Mouse (Mus musculus): ENCODE results near the gene Camkk1. TPM values are rescaled to one million over a fixed set of nuclear protein-coding genes. Genes with fewer than 3 reads are reported as not detected.

Gene Camkk1
- polyA plus RNA-seq, 1 experiment from 2014 or later = 4.5 TPM

DNA sequence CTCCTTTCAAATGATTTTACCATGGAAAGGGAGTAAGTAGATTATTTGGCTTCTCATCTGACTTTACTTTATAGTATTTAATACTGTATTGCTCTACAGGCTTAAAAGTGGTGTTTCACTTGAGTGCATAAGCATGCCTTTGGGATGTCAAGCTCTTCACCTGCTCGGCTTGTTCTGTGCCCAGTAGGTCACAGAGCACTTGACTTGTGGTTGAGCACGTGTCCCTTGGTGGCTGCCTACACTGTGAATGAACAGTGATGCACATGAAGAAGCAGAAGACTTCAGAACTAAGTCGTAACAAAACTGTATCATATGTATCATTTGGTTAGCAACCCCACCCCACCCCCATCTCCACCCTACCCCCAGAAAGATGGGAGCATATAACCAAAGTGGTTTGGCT, 61.5 kb downstream of the Camkk1 start:
- ATAC-seq (replicated peaks; ENCODE audit: low FRiP score, low TSS enrichment, low read depth) = no peak
- WGBS = 91% methylated on average over 3 of the region's 3 CpGs
- no peak overlapping the region for H3K9ac ChIP-seq (ENCODE audit: low read length)
- no peak overlapping the region for H3K4me3 ChIP-seq (ENCODE audit: low read depth, low read length)
- no peaks in the 10 kb centered on the region for H3K9me3 ChIP-seq (ENCODE audit: control insufficient read depth, low read length)
- H3K27ac ChIP-seq (ENCODE audit: low read depth) = no peak overlapping the region
- H3K4me1 ChIP-seq (replicated peaks; ENCODE audit: control insufficient read depth, insufficient read depth, low read length) = peaks cover 4% of the 10 kb centered on the region; the same call in 1 of the 2 replicates
- peaks cover 80% of the 10 kb centered on the region for H3K36me3 ChIP-seq (ENCODE audit: control insufficient read depth, insufficient read depth, low read length)
- no peak for DNase-seq (ENCODE audit: low spot score)
- no peaks in the 10 kb centered on the region for H3K27me3 ChIP-seq (replicated peaks; ENCODE audit: control insufficient read depth, insufficient read depth, low read length)
- H3K4me2 ChIP-seq (ENCODE audit: low read length) = no peak overlapping the region

DNA sequence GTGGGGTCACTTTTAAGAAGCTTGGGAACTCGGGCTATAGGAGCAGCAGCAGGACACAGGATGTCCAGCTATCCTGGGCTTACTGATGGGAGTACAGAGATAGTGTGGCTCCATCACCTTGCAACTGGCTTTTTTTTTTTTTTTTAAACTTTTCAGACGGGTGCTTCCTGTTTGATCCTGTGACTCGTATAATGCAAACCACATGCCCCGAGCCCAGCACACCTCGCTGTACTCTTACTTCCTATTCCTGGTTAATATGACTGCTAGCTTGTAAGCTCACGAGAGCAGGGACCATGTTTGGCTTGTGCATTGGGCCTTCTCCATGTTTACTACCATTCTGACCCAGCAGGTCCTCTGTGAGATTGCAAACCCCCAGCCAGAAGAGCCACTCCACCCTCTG, 65.5 kb downstream of the Camkk1 start:
- no peak for DNase-seq (ENCODE audit: low spot score)
- no peak overlapping the region for H3K9ac ChIP-seq (ENCODE audit: low read length)
- H3K4me1 ChIP-seq (replicated peaks; ENCODE audit: control insufficient read depth, insufficient read depth, low read length) = peaks cover 5% of the 10 kb centered on the region; the same call in 1 of the 2 replicates
- H3K9me3 ChIP-seq (ENCODE audit: control insufficient read depth, low read length) = no peaks in the 10 kb centered on the region
- peaks cover 41% of the 10 kb centered on the region for H3K36me3 ChIP-seq (ENCODE audit: control insufficient read depth, insufficient read depth, low read length)
- WGBS = 71% methylated on average over 6 of the region's 6 CpGs
- H3K27ac ChIP-seq (ENCODE audit: low read depth) = no peak overlapping the region
- no peak for ATAC-seq (replicated peaks; ENCODE audit: low FRiP score, low TSS enrichment, low read depth)
- H3K4me2 ChIP-seq (ENCODE audit: low read length) = no peak overlapping the region
- H3K4me3 ChIP-seq (ENCODE audit: low read depth, low read length) = no peak overlapping the region
- no peaks in the 10 kb centered on the region for H3K27me3 ChIP-seq (replicated peaks; ENCODE audit: control insufficient read depth, insufficient read depth, low read length)

- Histone ChIP-seq H3K27me3 (replicated peaks; ENCODE audit: control insufficient read depth, insufficient read depth, low read length) (no peaks in the 10 kb centered on the region), H3K9ac (ENCODE audit: low read length) (no peak overlapping the region), H3K36me3 (ENCODE audit: control insufficient read depth, insufficient read depth, low read length) (peaks cover 36% of the 10 kb centered on the region), H3K4me2 (ENCODE audit: low read length) (no peak overlapping the region), H3K27ac (ENCODE audit: low read depth) (no peak overlapping the region), H3K4me1 (replicated peaks; ENCODE audit: control insufficient read depth, insufficient read depth, low read length) (peaks cover 5% of the 10 kb centered on the region; the same call in 1 of the 2 replicates), H3K9me3 (ENCODE audit: control insufficient read depth, low read length) (no peaks in the 10 kb centered on the region), H3K4me3 (ENCODE audit: low read depth, low read length) (no peak overlapping the region)
- WGBS = 65% methylated on average over 10 of the region's 10 CpGs
- no peak for ATAC-seq (replicated peaks; ENCODE audit: low FRiP score, low TSS enrichment, low read depth)
- no peak for DNase-seq (ENCODE audit: low spot score)
These were observed 66.0 kb downstream of the Camkk1 start for GRCm38 (mm10) chr11:73084804-73085231.

DNA sequence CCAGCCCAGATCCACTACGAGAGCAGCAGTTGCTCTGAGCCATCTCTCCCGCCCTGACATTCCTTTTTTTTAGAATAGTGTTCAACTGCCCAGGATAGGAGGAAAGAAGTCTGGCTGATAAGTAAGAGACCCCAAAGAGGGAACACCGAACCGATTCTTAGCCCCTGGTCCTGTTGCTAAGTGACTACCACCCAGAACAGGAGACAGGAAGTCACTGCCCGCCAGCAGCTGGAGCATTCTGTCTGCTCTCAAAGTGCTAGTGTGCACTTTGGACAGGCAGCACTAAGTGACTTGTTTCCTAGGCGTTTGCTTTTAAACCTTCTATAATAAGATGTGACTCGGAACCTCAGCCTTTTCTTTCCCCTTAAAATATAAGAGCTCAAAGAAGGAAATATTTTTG, 66.6 kb downstream of the Camkk1 start:
- Histone ChIP-seq H3K9me3 (ENCODE audit: control insufficient read depth, low read length) (no peaks in the 10 kb centered on the region), H3K4me3 (ENCODE audit: low read depth, low read length) (no peak overlapping the region), H3K9ac (ENCODE audit: low read length) (no peak overlapping the region), H3K27ac (ENCODE audit: low read depth) (no peak overlapping the region), H3K4me2 (ENCODE audit: low read length) (no peak overlapping the region), H3K4me1 (replicated peaks; ENCODE audit: control insufficient read depth, insufficient read depth, low read length) (peaks cover 5% of the 10 kb centered on the region; the same call in 1 of the 2 replicates), H3K27me3 (replicated peaks; ENCODE audit: control insufficient read depth, insufficient read depth, low read length) (no peaks in the 10 kb centered on the region), H3K36me3 (ENCODE audit: control insufficient read depth, insufficient read depth, low read length) (peaks cover 30% of the 10 kb centered on the region)
- ATAC-seq (replicated peaks; ENCODE audit: low FRiP score, low TSS enrichment, low read depth) = no peak
- DNase-seq (ENCODE audit: low spot score) = no peak
- WGBS = 63% methylated on average over 7 of the region's 7 CpGs

- peaks cover 7% of the 10 kb centered on the region; the same call in 1 of the 2 replicates for H3K36me3 ChIP-seq (ENCODE audit: control insufficient read depth, insufficient read depth, low read length)
- H3K9ac ChIP-seq (ENCODE audit: low read length) = no peak overlapping the region
- H3K27ac ChIP-seq (ENCODE audit: low read depth) = no peak overlapping the region
- H3K9me3 ChIP-seq (ENCODE audit: control insufficient read depth, low read length) = no peaks in the 10 kb centered on the region
- H3K27me3 ChIP-seq (replicated peaks; ENCODE audit: control insufficient read depth, insufficient read depth, low read length) = no peaks in the 10 kb centered on the region
- no peak for ATAC-seq (replicated peaks; ENCODE audit: low FRiP score, low TSS enrichment, low read depth)
- no peak for DNase-seq (ENCODE audit: low spot score)
- no peak overlapping the region for H3K4me3 ChIP-seq (ENCODE audit: low read depth, low read length)
- no peak overlapping the region for H3K4me2 ChIP-seq (ENCODE audit: low read length)
- H3K4me1 ChIP-seq (replicated peaks; ENCODE audit: control insufficient read depth, insufficient read depth, low read length) = peaks cover 5% of the 10 kb centered on the region; the same call in 1 of the 2 replicates
- 53% methylated on average over 6 of the region's 6 CpGs for WGBS
These were observed 69.1 kb downstream of the Camkk1 start for GRCm38 (mm10) chr11:73087700-73088480.

GRCm38 (mm10) chr11:73090283-73090682, 71.5 kb downstream of the Camkk1 start, which contains the start of gene Itgae:
Gene Itgae, plus strand, starts transcription at chr11:73090583.
- H3K9me3 ChIP-seq (ENCODE audit: control insufficient read depth, low read length) = no peaks in the 10 kb centered on the region
- no peak within 1 kb of the TSS for H3K9ac ChIP-seq (ENCODE audit: low read length)
- H3K4me2 ChIP-seq (ENCODE audit: low read length) = no peak within 1 kb of the TSS
- DNase-seq (ENCODE audit: low spot score) (no peak), ATAC-seq (replicated peaks; ENCODE audit: low FRiP score, low TSS enrichment, low read depth) (no peak)
- H3K4me3 ChIP-seq (ENCODE audit: low read depth, low read length) = no peak within 1 kb of the TSS
- H3K4me1 ChIP-seq (replicated peaks; ENCODE audit: control insufficient read depth, insufficient read depth, low read length) = peaks cover 1% of the 10 kb centered on the region; the same call in 1 of the 2 replicates
- no peaks in the 10 kb centered on the region for H3K36me3 ChIP-seq (ENCODE audit: control insufficient read depth, insufficient read depth, low read length)
- 85% methylated on average over 4 of the region's 4 CpGs for WGBS
- no peaks in the 10 kb centered on the region for H3K27me3 ChIP-seq (replicated peaks; ENCODE audit: control insufficient read depth, insufficient read depth, low read length)
- no peak within 1 kb of the TSS for H3K27ac ChIP-seq (ENCODE audit: low read depth)

DNA sequence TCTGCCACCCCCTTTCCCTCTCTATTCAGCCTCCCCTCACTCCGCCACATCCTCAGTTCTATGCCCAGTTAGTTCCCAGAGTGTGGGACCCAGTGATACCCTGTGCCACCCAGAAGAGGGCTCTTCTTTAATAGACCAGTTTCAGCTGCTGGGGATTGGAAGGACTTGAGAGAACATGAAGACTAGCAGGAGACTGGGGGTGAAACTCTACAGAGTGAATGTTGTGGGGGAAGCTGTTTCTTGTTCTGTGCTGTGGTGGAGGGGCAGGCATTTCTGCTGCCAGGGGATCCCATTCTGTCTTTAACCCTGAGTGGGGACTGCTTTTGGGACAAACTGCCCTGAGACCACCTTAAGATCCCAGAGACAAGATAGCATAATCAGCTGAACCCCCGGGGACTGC, 72.0 kb downstream of the Camkk1 start:
- no peaks in the 10 kb centered on the region for H3K36me3 ChIP-seq (ENCODE audit: control insufficient read depth, insufficient read depth, low read length)
- no peak overlapping the region for H3K4me2 ChIP-seq (ENCODE audit: low read length)
- no peaks in the 10 kb centered on the region for H3K9me3 ChIP-seq (ENCODE audit: control insufficient read depth, low read length)
- WGBS = 89% methylated on average over 2 of the region's 2 CpGs
- H3K4me1 ChIP-seq (replicated peaks; ENCODE audit: control insufficient read depth, insufficient read depth, low read length) = no peaks in the 10 kb centered on the region
- DNase-seq (ENCODE audit: low spot score) (no peak), ATAC-seq (replicated peaks; ENCODE audit: low FRiP score, low TSS enrichment, low read depth) (no peak)
- H3K27me3 ChIP-seq (replicated peaks; ENCODE audit: control insufficient read depth, insufficient read depth, low read length) = no peaks in the 10 kb centered on the region
- H3K4me3 ChIP-seq (ENCODE audit: low read depth, low read length) = no peak overlapping the region
- no peak overlapping the region for H3K9ac ChIP-seq (ENCODE audit: low read length)
- H3K27ac ChIP-seq (ENCODE audit: low read depth) = no peak overlapping the region
